Mouse (Mus musculus) hindbrain, embryonic 13.5 days (tissue): Measurements from ENCODE around the gene Olfr231. TPM values are rescaled to one million over a fixed set of nuclear protein-coding genes. Genes with fewer than 3 reads are reported as not detected.

Experiments
- ATAC-seq: fragments of 200-750 bp; cut with Nextera tagmentation; 2 replicates; pipeline ENCODE4 v1.8.0; 2017; ENCODE audit warnings: moderate TSS enrichment; ENCODE audit not compliant: low FRiP score
- H3K27ac ChIP-seq: fragments of 300-500 bp; sonication (generic); 2 replicates; pipeline ENCODE4 v1.5.1; 2015; ENCODE audit warnings: inconsistent platforms, mild to moderate bottlenecking, moderate library complexity
- H3K27me3 ChIP-seq: fragments of 300-500 bp; sonication (generic); 2 replicates; pipeline ENCODE4 v1.6.1; 2015; ENCODE audit warnings: mild to moderate bottlenecking, inconsistent platforms
- H3K36me3 ChIP-seq: fragments of 300-500 bp; sonication (generic); 2 replicates; pipeline ENCODE4 v1.6.1; 2015; ENCODE audit warnings: mild to moderate bottlenecking, inconsistent platforms
- H3K4me1 ChIP-seq: fragments of 300-500 bp; sonication (generic); replicated peaks from 2 replicates; pipeline ENCODE4 v1.6.1; 2015; ENCODE audit warnings: inconsistent platforms
- H3K4me2 ChIP-seq: fragments of 300-500 bp; sonication (generic); 2 replicates; pipeline ENCODE4 v1.6.1; 2015; ENCODE audit warnings: inconsistent platforms, mild to moderate bottlenecking, moderate library complexity
- H3K4me3 ChIP-seq: fragments of 300-500 bp; sonication (generic); 2 replicates; pipeline ENCODE4 v1.5.1; 2015; ENCODE audit warnings: mild to moderate bottlenecking, inconsistent platforms
- H3K9ac ChIP-seq: fragments of 300-500 bp; sonication (generic); 2 replicates; pipeline ENCODE4 v1.6.1; 2015; ENCODE audit warnings: mild to moderate bottlenecking, inconsistent platforms
- H3K9me3 ChIP-seq: fragments of 300-500 bp; sonication (generic); 2 replicates; pipeline ENCODE4 v1.6.1; 2016; ENCODE audit warnings: inconsistent platforms
- WGBS: fragments of 180-500 bp; shearing (Covaris S2); methylation state at CpG from one replicate; pipeline ENCODE4 v1.1.7; 2015; 5-methylcytosine and 5-hydroxymethylcytosine counted together
- polyA plus RNA-seq: library from polyadenylated mRNA; unstranded; fragments of >200 nt; fragmentation: Nextera tagmentation; extraction: Ambion mirVana; gene quantifications from 2 replicates; pipeline ENCODE4 v1.2.1, GENCODE M21; 2015

The Olfr231 gene
- polyA plus RNA-seq, 1 experiment from 2014 or later = not detected

DNA sequence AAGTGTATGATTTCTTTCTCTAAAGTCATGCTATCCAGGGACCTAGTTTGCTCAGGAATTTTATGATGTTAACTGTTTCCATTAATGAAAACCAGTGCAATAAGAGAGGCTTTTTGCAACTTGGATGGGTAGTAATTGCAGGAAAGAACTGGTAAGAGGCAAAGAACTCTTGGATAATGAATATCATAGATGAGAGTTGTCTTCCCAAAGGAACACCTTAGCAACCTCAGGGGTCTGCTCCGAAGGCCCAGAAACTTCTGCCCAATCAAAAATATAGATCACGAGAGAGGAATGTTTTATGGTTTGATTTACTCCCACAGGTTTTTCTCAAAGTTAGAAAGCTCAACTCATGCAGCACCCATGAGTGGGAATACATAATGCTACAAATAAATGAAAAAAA lies 36.9 kb downstream of the Olfr231 start, which contains the start of gene Olfr429:
Olfr429 (plus strand) TSS at position 301 of the 400 bp plus-strand sequence.
- no peak for ATAC-seq
- Histone ChIP-seq H3K4me1 (no peaks in the 10 kb centered on the region), H3K4me3 (no peak within 1 kb of the TSS), H3K9me3 (no peaks in the 10 kb centered on the region), H3K9ac (no peak within 1 kb of the TSS), H3K36me3 (no peaks in the 10 kb centered on the region), H3K27ac (no peak within 1 kb of the TSS), H3K4me2 (no peak within 1 kb of the TSS), H3K27me3 (no peaks in the 10 kb centered on the region)
- WGBS = 94% methylated on average over 2 of the region's 2 CpGs

DNA sequence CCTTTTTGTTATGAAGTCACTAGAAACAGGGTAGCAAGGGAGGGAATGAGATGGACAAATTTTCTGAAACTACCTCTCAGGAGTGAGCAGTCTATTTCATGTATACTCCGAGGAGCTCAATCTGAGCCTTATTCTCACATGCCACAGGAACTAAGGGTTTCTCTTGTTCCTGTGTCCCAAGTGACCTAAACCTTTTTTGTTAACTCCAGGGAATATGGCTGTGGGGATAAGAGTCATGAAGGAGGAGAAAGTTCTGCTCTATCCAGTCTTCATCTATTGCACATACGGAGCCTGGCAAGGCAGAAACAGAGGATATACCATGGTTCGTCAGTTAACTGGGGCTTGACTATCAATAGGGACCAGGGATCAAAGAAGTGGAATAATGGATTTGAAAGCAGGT lies 54.7 kb downstream of the Olfr231 start, which contains the start of gene Olfr430:
Olfr430 (plus strand) TSS at position 301 of the 400 bp plus-strand sequence.
- no peak within 1 kb of the TSS for H3K4me2 ChIP-seq
- H3K27me3 ChIP-seq = no peaks in the 10 kb centered on the region
- no peak within 1 kb of the TSS for H3K27ac ChIP-seq
- WGBS = 92% methylated on average over 3 of the region's 3 CpGs
- ATAC-seq = no peak
- no peaks in the 10 kb centered on the region for H3K4me1 ChIP-seq
- no peak within 1 kb of the TSS for H3K4me3 ChIP-seq
- no peaks in the 10 kb centered on the region for H3K9me3 ChIP-seq
- no peaks in the 10 kb centered on the region for H3K36me3 ChIP-seq
- no peak within 1 kb of the TSS for H3K9ac ChIP-seq

Other genes with a start within 250 kb of the Olfr231 start
- 0.40 and 0.52 TPM in 2 replicates for gene Ifi211, start 208.1 kb downstream of the Olfr231 start, polyA plus RNA-seq
- gene Mndal, start 178.7 kb downstream of the Olfr231 start, polyA plus RNA-seq = 1.0 and 1.3 TPM in 2 replicates
- 0.40 and 0.65 TPM in 2 replicates for gene Ifi203, start 178.5 kb downstream of the Olfr231 start, polyA plus RNA-seq
- not detected in 2 replicates for gene Ifi202b, start 138.4 kb downstream of the Olfr231 start, polyA plus RNA-seq
- 0.12 TPM in 1 of 2 replicates, not detected in the other for gene Ifi205, start 89.4 kb downstream of the Olfr231 start, polyA plus RNA-seq
- gene Olfr433, start 80.5 kb downstream of the Olfr231 start, polyA plus RNA-seq = not detected in 2 replicates
- gene Olfr432, start 72.0 kb downstream of the Olfr231 start, polyA plus RNA-seq = not detected in 2 replicates
- not detected in 2 replicates for gene Olfr430, start 54.6 kb downstream of the Olfr231 start, polyA plus RNA-seq
- not detected in 2 replicates for gene Olfr429, start 36.8 kb downstream of the Olfr231 start, polyA plus RNA-seq
- not detected in 2 replicates for gene Olfr427, start 24.3 kb downstream of the Olfr231 start, polyA plus RNA-seq
- not detected in 2 replicates for gene Olfr424, start 10.4 kb upstream of the Olfr231 start, polyA plus RNA-seq
- gene Olfr420, start 34.5 kb upstream of the Olfr231 start, polyA plus RNA-seq = not detected in 2 replicates
- gene Spta1, start 51.6 kb upstream of the Olfr231 start, polyA plus RNA-seq = 0.16 and 0.28 TPM in 2 replicates
- not detected in 2 replicates for gene Olfr419, start 130.9 kb upstream of the Olfr231 start, polyA plus RNA-seq
- gene Mptx1, start 209.4 kb upstream of the Olfr231 start, polyA plus RNA-seq = not detected in 2 replicates
- gene Olfr417, start 244.0 kb upstream of the Olfr231 start, polyA plus RNA-seq = not detected in 2 replicates